Mouse (Mus musculus) heart, adult 9 months (tissue): ENCODE results near the gene H3f3b.
A peak's percentile ranks its signal among the peaks of the same experiment; 100 is the strongest.

Experiments used
- DNase-seq, 2 experiments: peaks; one replicate each; pipeline ENCODE4 v3.0.0; 2022; ENCODE audit warnings: low spot score in 2 of 2

Gene H3f3b

DNA sequence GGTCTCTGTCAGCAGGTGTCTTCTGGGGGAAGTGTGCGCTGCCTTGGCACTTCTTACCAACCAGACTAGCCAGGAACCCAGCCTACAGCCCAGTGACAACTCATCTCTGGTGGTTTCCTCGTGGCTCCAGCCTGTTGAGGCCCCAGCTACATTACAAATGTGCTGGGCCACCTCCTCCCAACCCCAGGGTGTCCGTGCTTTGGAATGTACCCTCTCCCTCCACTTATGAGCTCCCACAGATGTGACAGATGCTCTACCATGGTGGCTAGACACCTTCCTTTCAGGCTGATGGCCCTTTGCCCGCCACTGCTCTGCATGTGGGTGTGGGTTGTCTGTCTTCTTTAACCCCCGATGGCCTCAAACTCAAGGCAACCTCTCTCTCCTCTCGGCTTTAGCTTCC, 26.0 kb downstream of the H3f3b start:
- no peak for DNase-seq

DNA sequence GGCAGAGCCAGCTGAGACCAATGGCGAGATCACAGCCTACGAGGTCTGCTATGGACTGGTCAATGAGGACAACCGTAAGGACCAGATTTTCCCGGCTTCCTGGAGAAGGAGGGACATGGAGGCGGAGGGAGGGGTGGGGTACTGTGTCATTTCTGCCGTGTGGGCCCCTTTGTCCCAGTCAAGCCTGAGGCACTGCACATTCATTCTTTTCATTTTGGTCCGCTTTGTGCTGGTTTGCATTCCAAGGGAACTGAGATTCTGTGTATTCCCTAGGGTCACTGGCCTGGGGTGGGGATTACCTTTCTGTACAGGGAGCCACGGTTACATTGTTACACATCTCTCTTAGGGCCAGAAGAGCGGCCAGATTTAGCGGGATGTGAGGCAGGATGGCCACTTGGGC, 27.2 kb downstream of the H3f3b start:
- DNase-seq: no peak

DNA sequence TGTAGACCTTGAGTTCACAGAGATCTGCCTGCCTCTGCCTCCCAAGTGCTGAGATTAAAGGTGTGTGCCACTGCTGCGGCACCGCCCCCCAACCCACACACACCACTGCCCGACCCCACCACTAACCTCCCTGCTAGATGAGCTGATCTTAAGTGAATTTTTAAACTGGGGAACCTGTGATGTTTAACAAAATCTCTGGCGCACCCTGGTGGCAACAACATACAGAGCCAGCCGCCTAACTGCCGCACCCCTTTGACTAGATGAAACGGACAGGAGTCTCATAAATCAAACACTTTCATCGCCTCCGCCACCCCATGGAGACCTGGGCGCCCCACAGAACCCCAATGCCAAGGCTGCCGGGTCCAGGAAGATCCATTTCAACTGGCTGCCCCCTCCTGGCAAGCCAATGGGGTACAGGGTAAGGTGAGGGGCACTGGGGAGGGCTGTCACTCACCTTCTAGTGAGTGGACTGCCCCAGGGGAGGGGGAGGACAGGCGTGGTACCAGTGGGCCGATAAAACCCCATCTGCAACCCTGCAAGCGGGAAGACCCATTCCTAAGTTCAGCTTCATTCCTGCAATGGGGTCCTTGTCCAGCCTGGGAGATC, 28.1 kb downstream of the H3f3b start:
- peak; percentile 44 to 57 for DNase-seq

DNA sequence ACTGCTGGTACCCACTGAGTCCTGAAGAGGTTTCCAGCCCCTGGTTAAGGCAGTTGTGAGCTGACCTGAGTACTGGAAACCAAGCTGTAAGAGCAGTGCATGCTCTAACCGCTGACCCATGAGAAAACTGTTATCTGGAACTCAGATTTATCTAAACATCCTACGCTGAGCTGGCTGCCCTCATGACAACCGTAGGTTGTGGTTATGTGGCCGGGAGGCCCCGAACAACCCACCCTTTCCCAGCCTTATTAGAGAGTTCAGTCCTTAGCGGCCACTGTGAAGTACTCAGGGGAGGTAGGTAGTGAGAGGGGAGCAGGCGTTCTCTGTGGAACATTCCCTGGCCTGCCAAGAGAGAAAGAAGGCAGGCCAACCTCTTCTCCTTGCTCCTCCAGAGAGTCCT, 28.7 kb downstream of the H3f3b start:
- DNase-seq: no peak

GRCm38 (mm10) chr11:115997662-115998061, 30.1 kb downstream of the H3f3b start:
- DNase-seq: no peak

GRCm38 (mm10) chr11:115997047-115997446, 30.7 kb downstream of the H3f3b start:
- DNase-seq: no peak

DNA sequence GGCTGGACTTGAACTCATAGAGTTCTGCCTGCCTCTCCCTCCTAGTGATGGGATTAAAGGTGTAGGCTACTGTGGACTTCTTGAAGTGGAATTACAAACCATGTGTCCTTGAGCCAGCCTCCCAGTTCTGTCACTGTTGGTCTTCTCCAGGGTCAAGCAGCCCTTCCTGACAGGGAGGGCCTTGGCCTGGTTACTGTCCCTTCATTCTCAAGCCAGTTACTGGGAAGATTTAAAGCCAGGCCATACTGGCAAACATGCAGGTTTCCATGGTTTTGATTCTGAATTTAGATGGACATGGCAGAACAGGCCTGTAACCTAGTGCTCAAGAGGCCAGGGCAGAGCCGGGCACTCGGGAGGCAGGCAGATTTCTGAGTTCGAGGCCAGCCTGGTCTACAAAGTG, 32.5 kb downstream of the H3f3b start:
- DNase-seq: no peak

- DNase-seq: no peak
Observed at GRCm38 (mm10) chr11:115992098-115992497, 35.7 kb downstream of the H3f3b start.

GRCm38 (mm10) chr11:115989686-115990085, 38.1 kb downstream of the H3f3b start:
- no peak for DNase-seq

GRCm38 (mm10) chr11:115983291-115983690, 44.5 kb downstream of the H3f3b start:
- DNase-seq: no peak

GRCm38 (mm10) chr11:115982472-115982871, 45.3 kb downstream of the H3f3b start:
- DNase-seq: no peak

DNA sequence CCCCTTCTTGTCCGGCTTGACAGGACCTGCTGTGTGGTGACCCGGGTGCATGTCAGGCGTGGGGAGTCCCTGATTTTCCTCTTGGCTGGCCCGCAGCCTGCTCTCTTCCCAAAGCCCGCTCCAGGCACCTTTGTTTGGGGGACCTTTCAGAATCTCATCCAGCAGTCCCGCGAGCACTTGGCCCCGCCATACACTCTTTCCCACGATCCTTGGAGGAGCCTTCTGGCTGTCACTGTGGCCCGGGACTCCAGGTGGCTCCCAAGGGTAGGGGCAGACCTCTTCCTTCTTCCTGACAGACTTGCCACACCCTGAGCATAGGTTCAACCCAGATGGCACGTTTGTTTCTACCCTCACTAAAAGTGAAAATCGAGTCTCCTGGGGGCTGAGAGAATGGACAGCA, 52.2 kb downstream of the H3f3b start:
- DNase-seq: no peak

DNA sequence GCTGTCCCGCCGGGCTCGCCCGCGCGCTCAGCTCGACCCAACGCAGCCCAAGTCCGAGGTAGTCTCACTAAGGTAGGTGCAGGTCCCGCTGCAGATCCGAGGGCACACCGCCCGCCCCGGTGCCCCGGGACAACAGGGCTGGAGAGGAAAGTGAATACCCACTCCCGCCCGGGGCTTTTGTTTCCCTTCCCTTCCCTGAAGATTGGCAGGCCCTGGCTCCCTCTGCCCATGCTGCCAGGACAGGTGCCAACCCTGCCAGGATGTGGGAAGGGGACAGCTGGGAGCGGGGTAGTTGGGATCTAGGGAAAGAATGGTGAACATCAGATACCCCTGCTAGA, 52.7 kb downstream of the H3f3b start:
- DNase-seq: no peak

- DNase-seq: no peak
Observed at GRCm38 (mm10) chr11:115974309-115975082, 53.3 kb downstream of the H3f3b start, which contains the start of gene Itgb4. Itgb4 (plus strand) TSS chr11:115974709.
